Mouse (Mus musculus) thymus, adult 2 months (tissue): ENCODE results near the gene Olfr399.

ENCODE experiments used
- CTCF ChIP-seq: fragments of 200-500 bp; IDR thresholded peaks from 2 replicates; pipeline ENCODE4 v1.5.1; 2012; ENCODE audit warnings: mild to moderate bottlenecking, control low read depth, low read length, moderate library complexity, borderline replicate concordance; ENCODE audit not compliant: control insufficient read depth, poor library complexity, insufficient read depth; ENCODE audit errors: extremely low read depth
- POLR2A ChIP-seq: fragments of 200-500 bp; IDR thresholded peaks from 2 replicates; pipeline ENCODE4 v1.6.1; 2012; ENCODE audit warnings: mild to moderate bottlenecking, low read length, control low read depth, moderate library complexity; ENCODE audit not compliant: control insufficient read depth, poor library complexity, insufficient read depth; ENCODE audit errors: extremely low read depth

- TF ChIP-seq CTCF = no peak
- no peak for TF ChIP-seq POLR2A
Measured at GRCm38 (mm10) chr11:74101507-74101906, 45.1 kb upstream of the Olfr399 start.
